Mouse (Mus musculus) brain, embryonic 14.5 days (tissue): ENCODE data around the gene Alkbh2.
A peak's percentile ranks its signal among the peaks of the same experiment; 100 is the strongest.

Experiments used
- CTCF ChIP-seq: fragments of 200-500 bp; IDR thresholded peaks from 2 replicates; pipeline ENCODE4 v1.5.1; 2012; ENCODE audit warnings: inconsistent platforms, mild to moderate bottlenecking, moderate library complexity, borderline replicate concordance; ENCODE audit not compliant: insufficient read depth, insufficient read length; ENCODE audit errors: extremely low read depth
- POLR2A ChIP-seq: fragments of 200-500 bp; IDR thresholded peaks from 2 replicates; pipeline ENCODE4 v1.6.1; 2012; ENCODE audit warnings: mild to moderate bottlenecking, inconsistent platforms, borderline replicate concordance; ENCODE audit not compliant: poor library complexity, insufficient read depth, insufficient read length, severe bottlenecking; ENCODE audit errors: extremely low read depth

DNA sequence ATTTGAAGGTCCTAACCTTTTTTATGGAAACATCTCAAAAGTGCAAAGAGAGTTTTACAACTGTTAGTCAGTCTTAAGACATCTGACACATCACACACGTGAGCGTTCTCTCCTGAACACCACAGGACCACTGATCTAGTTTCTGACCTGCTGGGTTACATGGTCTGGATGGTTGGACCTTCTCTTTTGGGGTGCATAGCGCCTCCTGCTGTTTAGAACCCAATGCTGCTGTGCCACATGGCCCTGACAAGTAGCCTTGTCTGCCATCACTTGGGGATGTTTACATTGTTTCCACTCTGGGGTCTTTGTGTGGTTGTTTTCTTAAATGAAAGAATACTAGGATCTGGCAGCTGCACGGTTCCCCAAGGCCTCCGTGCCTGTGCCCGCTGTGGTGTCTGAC, 14.7 kb downstream of the Alkbh2 start:
- TF ChIP-seq POLR2A: no peak
- TF ChIP-seq CTCF: peak; percentile 26; the same call in 1 of the 2 replicates
